Mouse (Mus musculus): ENCODE measurements at regions not wholly inside any gene's neighbourhood (a gene's known extent, or its start where the extent isn't known, plus 50 kb on each side); places are given as distances from the start of the nearest gene placed in this dataset.

GRCm38 (mm10) chr13:34505861-34506260 lies 147.4 kb downstream of the Pxdc1 start:
- H3K27me3 ChIP-seq (ENCODE audit: control insufficient read depth in 1 of 2, insufficient read depth in 2 of 2, low read length in 2 of 2) = 0 out of 4 replicates have a peak, but pooled peaks cover 0 to 1% of the 10 kb centered on the region in 2 experiments
- no peaks in the 10 kb centered on the region for H3K79me2 ChIP-seq (ENCODE audit: control insufficient read depth, insufficient read depth, low read length, poor library complexity)
- no peaks in the 10 kb centered on the region for H3K4me1 ChIP-seq (ENCODE audit: control insufficient read depth in 1 of 2, insufficient read depth in 2 of 2, low read length in 2 of 2)
- no peak overlapping the region for H3K27ac ChIP-seq (ENCODE audit: control insufficient read depth, low read depth, low read length)
- DNase-seq (ENCODE audit: low read depth, low spot score) = no peak
- no peaks in the 10 kb centered on the region for H3K9me3 ChIP-seq (replicated peaks; ENCODE audit: insufficient read depth, low read length)
- TF ChIP-seq HCFC1 (IDR thresholded peaks at IDR 0.05; ENCODE audit: low read depth, low read length) (no peak), ELF1 (IDR thresholded peaks at IDR 0.05; ENCODE audit: low read depth, low read length) (no peak), GATA1 (IDR thresholded peaks at IDR 0.05; ENCODE audit: low read depth, low read length) (no peak), CHD2 (IDR thresholded peaks at IDR 0.05; ENCODE audit: low read length) (no peak), NELFE (IDR thresholded peaks at IDR 0.05; ENCODE audit: low read depth, low read length) (no peak), KAT2A (conservative IDR thresholded peaks at IDR 0.05; ENCODE audit: low read depth, low read length) (no peak), MYB (IDR thresholded peaks at IDR 0.05; ENCODE audit: low read depth, low read length) (no peak), MEF2A (IDR thresholded peaks at IDR 0.05; ENCODE audit: extremely low read depth, insufficient replicate concordance, low read depth, low read length, poor library complexity, severe bottlenecking) (no peak), ZMIZ1 (IDR thresholded peaks at IDR 0.05; ENCODE audit: low read depth, low read length) (no peak), RCOR1 (IDR thresholded peaks at IDR 0.05; ENCODE audit: low read depth, low read length) (no peak)
- H3K9ac ChIP-seq (ENCODE audit: control insufficient read depth, low read depth, low read length, poor library complexity, severe bottlenecking) = no peak overlapping the region
- no peaks in the 10 kb centered on the region for H3K36me3 ChIP-seq (ENCODE audit: control insufficient read depth in 1 of 2, insufficient read depth in 2 of 2, low read length in 2 of 2)
- no peak overlapping the region for H3K4me3 ChIP-seq (ENCODE audit: control insufficient read depth in 1 of 2, insufficient read depth in 1 of 2, low read depth in 2 of 2, low read length in 2 of 2)

- Histone ChIP-seq H3K27ac (ENCODE audit: control insufficient read depth, low read depth, low read length) (no peak overlapping the region), H3K27me3 (ENCODE audit: control insufficient read depth in 1 of 2, insufficient read depth in 2 of 2, low read length in 2 of 2) (0 out of 4 replicates have a peak, but pooled peaks cover 0 to 1% of the 10 kb centered on the region in 2 experiments), H3K4me1 (ENCODE audit: control insufficient read depth in 1 of 2, insufficient read depth in 2 of 2, low read length in 2 of 2) (no peaks in the 10 kb centered on the region), H3K79me2 (ENCODE audit: control insufficient read depth, insufficient read depth, low read length, poor library complexity) (no peaks in the 10 kb centered on the region), H3K4me3 (ENCODE audit: control insufficient read depth in 1 of 2, insufficient read depth in 1 of 2, low read depth in 2 of 2, low read length in 2 of 2) (no peak overlapping the region), H3K9me3 (replicated peaks; ENCODE audit: insufficient read depth, low read length) (no peaks in the 10 kb centered on the region), H3K36me3 (ENCODE audit: control insufficient read depth in 1 of 2, insufficient read depth in 2 of 2, low read length in 2 of 2) (no peaks in the 10 kb centered on the region), H3K9ac (ENCODE audit: control insufficient read depth, low read depth, low read length, poor library complexity, severe bottlenecking) (no peak overlapping the region)
- DNase-seq (ENCODE audit: low read depth, low spot score) = no peak
- TF ChIP-seq JUND (IDR thresholded peaks at IDR 0.05; ENCODE audit: low read depth, low read length) = no peak
- no peak for TF ChIP-seq MAZ (IDR thresholded peaks at IDR 0.05; ENCODE audit: low read depth, low read length)
- TF ChIP-seq MAX (IDR thresholded peaks at IDR 0.05; ENCODE audit: low read length) = no peak
- no peak for TF ChIP-seq MAFK (IDR thresholded peaks at IDR 0.05; ENCODE audit: borderline replicate concordance, low read depth, low read length)
- TF ChIP-seq HCFC1 (IDR thresholded peaks at IDR 0.05; ENCODE audit: low read depth, low read length) = no peak
- TF ChIP-seq MYB (IDR thresholded peaks at IDR 0.05; ENCODE audit: low read depth, low read length) = no peak
- no peak for TF ChIP-seq MXI1 (IDR thresholded peaks at IDR 0.05; ENCODE audit: low read depth, low read length)
- TF ChIP-seq EP300 (IDR thresholded peaks at IDR 0.05; ENCODE audit: low read depth in 1 of 2, low read length in 2 of 2) = no peak
- no peak for TF ChIP-seq ETS1 (IDR thresholded peaks at IDR 0.05; ENCODE audit: low read depth, low read length)
- TF ChIP-seq CHD2 (IDR thresholded peaks at IDR 0.05; ENCODE audit: low read length) = no peak
- no peak for TF ChIP-seq UBTF (IDR thresholded peaks at IDR 0.05; ENCODE audit: borderline replicate concordance, insufficient read depth, low read depth, low read length)
- no peak for TF ChIP-seq ZKSCAN1 (IDR thresholded peaks at IDR 0.05; ENCODE audit: low read depth, low read length)
- TF ChIP-seq SMC3 (IDR thresholded peaks at IDR 0.05; ENCODE audit: low read depth, low read length) = no peak
- no peak for TF ChIP-seq GATA1 (IDR thresholded peaks at IDR 0.05; ENCODE audit: low read depth, low read length)
- no peak for TF ChIP-seq E2F4 (IDR thresholded peaks at IDR 0.05; ENCODE audit: borderline replicate concordance, low read depth, low read length)
- no peak for TF ChIP-seq GABPA (IDR thresholded peaks at IDR 0.05; ENCODE audit: low read depth, low read length)
- TF ChIP-seq POLR2AphosphoS2 (IDR thresholded peaks at IDR 0.05; ENCODE audit: low read length) = no peak
- TF ChIP-seq TAL1 (IDR thresholded peaks at IDR 0.05; ENCODE audit: low read length) = no peak
- no peak for TF ChIP-seq POLR2AphosphoS5 (IDR thresholded peaks at IDR 0.05; ENCODE audit: borderline replicate concordance, low read depth, low read length)
Measured at GRCm38 (mm10) chr13:34504879-34505278, 148.4 kb downstream of the Pxdc1 start.
